9 mouse cellular contexts compared by ENCODE assay signal in the genomic region with DNA sequence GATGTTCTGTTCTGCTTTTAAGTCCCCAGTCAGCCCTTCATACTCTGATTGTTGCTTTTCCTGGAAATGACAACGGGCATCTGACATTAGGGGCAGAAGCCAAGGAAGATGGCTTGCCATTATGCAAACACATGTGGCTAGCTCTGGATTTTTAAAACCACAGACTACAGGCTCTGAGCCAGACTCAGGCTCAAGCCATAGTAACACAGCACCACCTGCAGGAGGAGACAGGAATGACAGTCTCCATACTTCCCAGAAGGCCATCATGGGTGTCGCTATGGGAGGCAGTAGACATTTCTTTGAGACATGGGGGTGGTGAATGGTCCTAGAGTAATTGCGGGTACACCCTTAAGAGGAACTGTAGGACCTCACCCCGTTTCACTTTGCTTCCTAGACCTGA.
DNase-seq lines count a peak whose midpoint lies in the region; ATAC-seq and TF ChIP-seq lines count a peak whose summit lies in the region.
"Had no signal": no experiment of that assay in that cellular context is flagged by ENCODE, and none has a peak within 500 bp of the region (broad histone marks: within the 10 kb centered on the region; RNA-seq: fewer than 3 reads in every experiment).

No protein-coding gene starts in this region.

- WGBS in kidney, embryonic 14.5 days, result 71% methylated on average over 4 of the region's 4 CpGs
- 69% methylated on average over 4 of the region's 4 CpGs for WGBS in neural tube, embryonic 11.5 days

- no peaks in the 10 kb centered on the region for H3K9me3 ChIP-seq in kidney, embryonic 14.5 days (ENCODE audit: control insufficient read depth, low read length)
- no peaks in the 10 kb centered on the region for H3K9me3 ChIP-seq in neural tube, embryonic 11.5 days (ENCODE audit: control insufficient read depth, low read length)

- peak; percentile 73; the same call in 1 of the 2 replicates for TF ChIP-seq CTCF in testis, adult 2 months (IDR thresholded peaks at IDR 0.05; ENCODE audit: control insufficient read depth, insufficient read depth, insufficient replicate concordance, low read depth, low read length)

- H3K27me3 ChIP-seq in kidney, embryonic 14.5 days (ENCODE audit: control insufficient read depth, insufficient read depth, low read length), result no peaks in the 10 kb centered on the region
- H3K27me3 ChIP-seq in neural tube, embryonic 11.5 days (ENCODE audit: control insufficient read depth, insufficient read depth, low read length), result no peaks in the 10 kb centered on the region
- H3K27me3 ChIP-seq in testis, adult 2 months (ENCODE audit: control insufficient read depth, insufficient read depth, low read length), result no peaks in the 10 kb centered on the region

- peak; percentile 64 for ATAC-seq in kidney, embryonic 14.5 days (ENCODE audit: low FRiP score, low TSS enrichment)
- ATAC-seq in neural tube, embryonic 11.5 days (ENCODE audit: insufficient read depth, low FRiP score, low TSS enrichment), result peak; percentile 45; the same call in 1 of the 2 replicates

- H3K4me3 ChIP-seq in kidney, embryonic 14.5 days (ENCODE audit: low read length), result no peak overlapping the region
- H3K4me3 ChIP-seq in neural tube, embryonic 11.5 days (ENCODE audit: low read depth, low read length), result no peak overlapping the region
- no peak overlapping the region for H3K4me3 ChIP-seq in testis, adult 2 months (ENCODE audit: control insufficient read depth, low read depth, low read length)
- H3K4me3 ChIP-seq: erythroblast, embryonic 14.5 days had no signal

- TF ChIP-seq POLR2A in testis, adult 2 months (IDR thresholded peaks at IDR 0.05; ENCODE audit: control insufficient read depth, low read depth, low read length), result no peak

- H3K9ac ChIP-seq in kidney, embryonic 14.5 days (ENCODE audit: low read depth, low read length), result no peak overlapping the region
- no peak overlapping the region for H3K9ac ChIP-seq in neural tube, embryonic 11.5 days (ENCODE audit: low read length)

- no peak overlapping the region for H3K27ac ChIP-seq in kidney, embryonic 14.5 days (ENCODE audit: low read depth, low read length)
- H3K27ac ChIP-seq in neural tube, embryonic 11.5 days (ENCODE audit: low read depth, low read length), result no peak overlapping the region
- H3K27ac ChIP-seq in testis, adult 2 months (ENCODE audit: control insufficient read depth, insufficient read depth, low read depth, low read length), result no peak overlapping the region

- peaks cover 12% of the 10 kb centered on the region; the same call in 1 of the 2 replicates for H3K36me3 ChIP-seq in kidney, embryonic 14.5 days (ENCODE audit: control insufficient read depth, insufficient read depth, low read length)
- no peaks in the 10 kb centered on the region; the same call in 1 of the 2 replicates for H3K36me3 ChIP-seq in neural tube, embryonic 11.5 days (ENCODE audit: control insufficient read depth, insufficient read depth, low read length)
- H3K36me3 ChIP-seq in testis, adult 2 months (ENCODE audit: control insufficient read depth, insufficient read depth, low read length), result no peaks in the 10 kb centered on the region

- no peak overlapping the region for H3K4me2 ChIP-seq in kidney, embryonic 14.5 days (replicated peaks; ENCODE audit: low read depth, low read length)
- no peak overlapping the region for H3K4me2 ChIP-seq in neural tube, embryonic 11.5 days (ENCODE audit: low read depth)

- H3K4me1 ChIP-seq in kidney, embryonic 14.5 days (ENCODE audit: control insufficient read depth, insufficient read depth, low read length), result no peaks in the 10 kb centered on the region
- H3K4me1 ChIP-seq in neural tube, embryonic 11.5 days (ENCODE audit: control insufficient read depth, insufficient read depth, low read length), result no peaks in the 10 kb centered on the region
- no peaks in the 10 kb centered on the region for H3K4me1 ChIP-seq in testis, adult 2 months (ENCODE audit: control insufficient read depth, insufficient read depth, low read length)

- peak; percentile 10 to 21 for DNase-seq in urinary bladder, adult 18-20 months (ENCODE audit: low spot score in 2 of 2)
- DNase-seq in urinary bladder, postnatal 10 days (ENCODE audit: low spot score), result no peak
- DNase-seq in cerebellum, adult 8-10 months, result peak; percentile 70
- DNase-seq in frontal cortex, postnatal 10 days (ENCODE audit: low spot score in 2 of 2), result peak; percentile 24 to 63
- DNase-seq in liver, result peak; percentile 59
- peak; percentile 58 for DNase-seq in neural tube, embryonic 11.5 days (ENCODE audit: low spot score)
